Mouse (Mus musculus) MN1 (cell line): Measurements from ENCODE around the gene Esp1.
"Not testable (repeated sequence)": the region's sequence is repeated elsewhere in the genome, so short reads cannot be mapped to it uniquely, and the experiment has no call there.

ENCODE experiments used
- DNase-seq: peaks from one replicate; pipeline ENCODE4 v3.0.0-alpha.2; 2016; ENCODE audit warnings: low spot score

Gene Esp1

GRCm38 (mm10) chr17:40726820-40727219 is at the start of gene Esp1:
Esp1 (plus strand) TSS chr17:40727120.
- DNase-seq, result no peak

GRCm38 (mm10) chr17:40716273-40716672 is 10.6 kb upstream of the Esp1 start:
- no peak for DNase-seq

DNA sequence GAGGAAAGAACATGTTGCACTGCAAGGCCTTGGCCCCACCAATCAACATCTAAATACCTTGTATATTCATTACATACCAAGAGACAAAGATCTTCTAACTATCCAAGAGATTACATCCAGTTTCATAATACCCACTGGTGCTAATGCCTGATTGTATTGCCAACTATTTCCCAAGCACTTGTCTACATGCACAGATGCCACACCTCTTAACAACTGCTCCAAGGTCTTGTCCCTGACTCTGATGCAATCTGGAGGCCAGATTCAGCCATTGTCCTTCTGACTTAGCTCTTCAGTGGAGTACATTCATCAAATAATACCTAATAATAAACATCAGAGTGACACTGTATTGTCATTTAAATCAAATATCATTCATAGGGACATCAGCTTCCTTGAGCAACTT is 9.9 kb upstream of the Esp1 start:
- DNase-seq, result not testable (repeated sequence)

DNA sequence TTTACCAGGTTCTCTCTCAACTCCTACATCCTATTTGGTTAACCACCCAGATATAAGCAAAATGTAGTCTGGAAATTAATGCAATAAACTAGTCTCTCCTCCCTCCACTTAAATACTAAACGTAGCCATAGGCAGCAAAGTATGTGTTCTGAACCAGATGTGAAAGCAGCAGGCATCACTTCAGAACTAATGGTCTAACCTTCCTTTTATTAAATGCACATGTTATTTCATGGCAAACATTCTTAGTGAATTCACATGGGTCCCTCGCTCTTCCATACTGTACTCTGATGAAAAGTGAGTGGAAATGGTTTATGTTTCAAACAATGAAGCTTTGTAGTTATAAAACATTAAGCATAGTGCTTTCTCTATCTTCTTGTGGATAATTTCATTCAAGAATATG is 4.4 kb downstream of the Esp1 start:
- DNase-seq, result no peak

DNA sequence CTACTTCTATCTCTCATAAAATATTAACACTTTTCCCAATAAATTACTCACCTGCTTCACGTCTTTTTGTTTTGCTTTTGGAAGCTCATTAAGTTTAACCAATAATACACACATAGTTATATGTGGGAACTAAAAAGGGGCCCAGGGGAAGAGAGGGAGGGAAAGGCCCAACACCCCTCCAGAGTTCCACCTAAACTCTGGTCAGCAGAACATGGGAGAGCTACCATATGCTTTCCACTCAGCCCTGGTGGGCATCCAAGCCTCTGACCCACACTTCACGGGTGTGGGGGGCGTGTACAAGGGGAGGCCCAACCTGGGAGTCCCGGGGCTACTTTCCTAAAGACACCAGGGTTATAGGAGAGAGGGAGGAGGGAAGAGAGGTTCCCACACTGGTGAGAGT is 4.8 kb downstream of the Esp1 start:
- no peak for DNase-seq

- no peak for DNase-seq
Observed at GRCm38 (mm10) chr17:40763662-40764061, 36.7 kb downstream of the Esp1 start.

DNA sequence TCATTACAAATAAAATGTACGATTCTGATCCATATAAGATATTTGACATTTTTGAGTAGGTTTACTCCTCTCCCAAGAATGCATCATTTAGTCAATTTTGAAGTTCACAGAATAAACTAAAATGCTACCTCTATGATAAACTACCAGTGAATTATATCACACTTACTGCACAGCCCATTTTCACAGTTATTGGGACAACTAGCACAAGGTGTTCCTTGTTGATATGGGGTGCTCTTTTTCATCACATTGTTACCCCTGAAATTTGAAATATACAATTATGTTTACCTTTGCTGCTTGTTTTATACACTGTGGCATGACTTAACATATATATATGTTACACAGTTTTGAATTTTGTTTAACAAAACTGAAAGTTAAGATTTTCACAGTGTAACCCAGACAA is 40.2 kb downstream of the Esp1 start:
- no peak for DNase-seq
